Mouse (Mus musculus): Measurements from ENCODE around the gene Ptgdr2.

- TF ChIP-seq CTCF (IDR thresholded peaks at IDR 0.05): no peak
- TF ChIP-seq POLR2A (IDR thresholded peaks at IDR 0.05; ENCODE audit: insufficient read depth, low read depth, low read length): no peak
- no peak for TF ChIP-seq EP300 (IDR thresholded peaks at IDR 0.05; ENCODE audit: insufficient read depth, low read depth, low read length)
These were observed 33.5 kb downstream of the Ptgdr2 start for GRCm38 (mm10) chr19:10970457-10970856.
